Mouse (Mus musculus): Measurements from ENCODE around the gene Olfr1293-ps. TPM values are rescaled to one million over a fixed set of nuclear protein-coding genes. Genes with fewer than 3 reads are reported as not detected.

Gene Olfr1293-ps
- total and polyA plus RNA-seq, 3 experiments: 0.10 TPM; not detected in 2

DNA sequence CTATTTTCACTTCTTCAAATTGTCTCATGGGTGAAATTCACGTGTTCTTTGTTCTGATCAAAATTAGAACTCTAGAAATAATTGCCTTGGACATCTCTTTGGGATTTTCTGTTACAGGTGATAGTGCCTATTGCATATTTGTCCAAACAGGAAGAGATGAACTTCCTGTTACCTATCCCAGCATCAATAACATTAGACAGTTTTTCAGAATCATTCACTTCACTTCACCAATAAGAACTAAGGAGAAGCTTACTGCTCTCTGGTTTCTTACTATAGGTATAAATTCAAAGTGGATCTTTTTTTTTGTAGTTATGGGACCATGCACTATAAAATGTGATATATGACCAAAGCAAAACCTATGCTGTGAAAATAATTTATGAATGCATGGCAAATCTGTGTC, 15.2 kb downstream of the Olfr1293-ps start, which contains the start of gene Olfr1294:
Olfr1294 (minus strand) TSS at position 101 of the 400 bp plus-strand sequence.
- no peaks in the 10 kb centered on the region for H3K79me2 ChIP-seq (replicated peaks; ENCODE audit: control insufficient read depth, extremely low read depth, insufficient read depth, poor library complexity, severe bottlenecking)
- H3K27ac ChIP-seq (ENCODE audit: insufficient read depth, low read depth): no peak within 1 kb of the TSS
- DNase-seq (ENCODE audit: extremely low read depth): no peak
- no peak within 1 kb of the TSS for H3K4me2 ChIP-seq (ENCODE audit: insufficient read depth, low read depth, poor library complexity, severe bottlenecking)
- H3K9ac ChIP-seq (ENCODE audit: insufficient read depth, low read depth): no peak within 1 kb of the TSS
- dilution Hi-C loops (cut with MboI; ENCODE audit: extremely low pct_ligation_motif_present, extremely low pct_unique_long_range_greater_than_20kb, low sequenced_read_pairs): no loop called here
- H3K9me3 ChIP-seq (replicated peaks; ENCODE audit: low read length): peaks cover 20% of the 10 kb centered on the region
- H3K27me3 ChIP-seq (replicated peaks): no peaks in the 10 kb centered on the region
- TF ChIP-seq RAD21 (IDR thresholded peaks at IDR 0.05; ENCODE audit: low read depth, low read length) (no peak), SMC3 (IDR thresholded peaks at IDR 0.05; ENCODE audit: low read depth, low read length) (no peak), GABPA (IDR thresholded peaks at IDR 0.05; ENCODE audit: insufficient replicate concordance, low read depth, low read length) (no peak), UBTF (IDR thresholded peaks at IDR 0.05; ENCODE audit: low read depth, low read length) (no peak), MXI1 (IDR thresholded peaks at IDR 0.05; ENCODE audit: low read depth, low read length) (no peak), CHD2 (IDR thresholded peaks at IDR 0.05; ENCODE audit: low read length) (no peak)
- in situ Hi-C loops (cut with MboI; ENCODE audit: low pct_ligation_motif_present, low pct_unique_long_range_greater_than_20kb, low sequenced_read_pairs): no loop called here
- no peak within 1 kb of the TSS for H3K4me3 ChIP-seq (replicated peaks in 1 of 3; ENCODE audit: low read depth in 2 of 3, low read length in 2 of 3, poor library complexity in 1 of 3)
- no peaks in the 10 kb centered on the region for H3K36me3 ChIP-seq (replicated peaks in 1 of 2; ENCODE audit: control insufficient read depth in 1 of 2, insufficient read depth in 1 of 2, low read length in 1 of 2)
- H3K4me1 ChIP-seq (ENCODE audit: control insufficient read depth in 1 of 2, insufficient read depth in 2 of 2): no peaks in the 10 kb centered on the region

DNA sequence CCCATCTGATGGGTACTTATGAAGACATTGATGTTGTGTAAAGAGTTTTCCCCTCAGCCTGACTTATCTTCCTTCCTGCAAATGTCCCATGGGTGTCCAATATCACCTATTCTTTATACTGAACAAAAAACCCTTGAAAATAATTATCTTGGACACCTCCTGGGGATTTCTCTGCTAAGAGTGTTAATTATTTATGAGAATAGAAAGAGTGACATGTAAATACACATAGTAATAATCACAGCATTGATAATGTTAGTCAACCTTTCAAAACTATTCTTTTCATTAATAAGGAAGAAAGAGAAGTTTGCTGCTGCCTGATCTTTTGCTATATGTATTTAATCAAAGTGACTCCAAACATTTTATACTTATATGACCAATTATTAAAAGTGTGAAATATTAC, 44.6 kb downstream of the Olfr1293-ps start, which contains the start of gene Olfr1295:
Olfr1295 (minus strand) TSS at position 101 of the 400 bp plus-strand sequence.
- DNase-seq (ENCODE audit: extremely low read depth): no peak
- Histone ChIP-seq H3K36me3 (replicated peaks in 1 of 2; ENCODE audit: control insufficient read depth in 1 of 2, insufficient read depth in 1 of 2, low read length in 1 of 2) (no peaks in the 10 kb centered on the region), H3K27me3 (replicated peaks) (no peaks in the 10 kb centered on the region), H3K4me2 (ENCODE audit: insufficient read depth, low read depth, poor library complexity, severe bottlenecking) (no peak within 1 kb of the TSS), H3K4me3 (replicated peaks in 1 of 3; ENCODE audit: low read depth in 2 of 3, low read length in 2 of 3, poor library complexity in 1 of 3) (no peak within 1 kb of the TSS), H3K9ac (ENCODE audit: insufficient read depth, low read depth) (no peak within 1 kb of the TSS), H3K4me1 (ENCODE audit: control insufficient read depth in 1 of 2, insufficient read depth in 2 of 2) (no peaks in the 10 kb centered on the region), H3K79me2 (replicated peaks; ENCODE audit: control insufficient read depth, extremely low read depth, insufficient read depth, poor library complexity, severe bottlenecking) (no peaks in the 10 kb centered on the region), H3K9me3 (replicated peaks; ENCODE audit: low read length) (peaks cover 6% of the 10 kb centered on the region), H3K27ac (ENCODE audit: insufficient read depth, low read depth) (no peak within 1 kb of the TSS)
- TF ChIP-seq JUN (IDR thresholded peaks at IDR 0.05; ENCODE audit: insufficient read depth, low read depth, low read length) (no peak), MYC (IDR thresholded peaks at IDR 0.05; ENCODE audit: low read depth, low read length) (no peak), BHLHE40 (IDR thresholded peaks at IDR 0.05; ENCODE audit: low read depth, low read length) (no peak)
- in situ Hi-C loops (cut with MboI; ENCODE audit: low pct_ligation_motif_present, low pct_unique_long_range_greater_than_20kb, low sequenced_read_pairs) (no loop called here), dilution Hi-C loops (cut with MboI; ENCODE audit: extremely low pct_ligation_motif_present, extremely low pct_unique_long_range_greater_than_20kb, low sequenced_read_pairs) (no loop called here)

Other genes with a start within 250 kb of the Olfr1293-ps start
- not detected in 2 replicates for gene Olfr1278, start 235.1 kb upstream of the Olfr1293-ps start, total RNA-seq (2012; rRNA removed)
- not detected in 2 replicates for gene Olfr1278, start 235.1 kb upstream of the Olfr1293-ps start, total RNA-seq (2014; rRNA removed)
- gene Olfr1278, start 235.1 kb upstream of the Olfr1293-ps start, polyA plus RNA-seq (2012; ENCODE audit: insufficient read length, low read depth): not detected in 2 replicates
- gene Olfr1279, start 224.6 kb upstream of the Olfr1293-ps start, total RNA-seq (2012; rRNA removed): not detected in 2 replicates
- gene Olfr1279, start 224.6 kb upstream of the Olfr1293-ps start, total RNA-seq (2014; rRNA removed): not detected in 2 replicates
- not detected in 2 replicates for gene Olfr1279, start 224.6 kb upstream of the Olfr1293-ps start, polyA plus RNA-seq (2012; ENCODE audit: insufficient read length, low read depth)
- gene Olfr1280, start 211.2 kb upstream of the Olfr1293-ps start, total RNA-seq (2012; rRNA removed): not detected in 2 replicates
- not detected in 2 replicates for gene Olfr1280, start 211.2 kb upstream of the Olfr1293-ps start, total RNA-seq (2014; rRNA removed)
- not detected in 2 replicates for gene Olfr1280, start 211.2 kb upstream of the Olfr1293-ps start, polyA plus RNA-seq (2012; ENCODE audit: insufficient read length, low read depth)
- not detected in 2 replicates for gene Olfr1281, start 198.7 kb upstream of the Olfr1293-ps start, total RNA-seq (2012; rRNA removed)
- not detected in 2 replicates for gene Olfr1281, start 198.7 kb upstream of the Olfr1293-ps start, total RNA-seq (2014; rRNA removed)
- gene Olfr1281, start 198.7 kb upstream of the Olfr1293-ps start, polyA plus RNA-seq (2012; ENCODE audit: insufficient read length, low read depth): not detected in 2 replicates
- not detected in 2 replicates for gene Olfr1282, start 189.1 kb upstream of the Olfr1293-ps start, total RNA-seq (2012; rRNA removed)
- gene Olfr1282, start 189.1 kb upstream of the Olfr1293-ps start, total RNA-seq (2014; rRNA removed): not detected in 2 replicates
- not detected in 2 replicates for gene Olfr1282, start 189.1 kb upstream of the Olfr1293-ps start, polyA plus RNA-seq (2012; ENCODE audit: insufficient read length, low read depth)
- gene Olfr1283, start 158.4 kb upstream of the Olfr1293-ps start, total RNA-seq (2012; rRNA removed): not detected in 2 replicates
- not detected in 2 replicates for gene Olfr1283, start 158.4 kb upstream of the Olfr1293-ps start, total RNA-seq (2014; rRNA removed)
- gene Olfr1283, start 158.4 kb upstream of the Olfr1293-ps start, polyA plus RNA-seq (2012; ENCODE audit: insufficient read length, low read depth): not detected in 2 replicates
- gene Olfr1284, start 149.7 kb upstream of the Olfr1293-ps start, total RNA-seq (2012; rRNA removed): not detected in 2 replicates
- not detected in 2 replicates for gene Olfr1284, start 149.7 kb upstream of the Olfr1293-ps start, total RNA-seq (2014; rRNA removed)
- not detected in 2 replicates for gene Olfr1284, start 149.7 kb upstream of the Olfr1293-ps start, polyA plus RNA-seq (2012; ENCODE audit: insufficient read length, low read depth)
- gene Olfr1286, start 102.1 kb upstream of the Olfr1293-ps start, total RNA-seq (2012; rRNA removed): not detected in 2 replicates
- gene Olfr1286, start 102.1 kb upstream of the Olfr1293-ps start, total RNA-seq (2014; rRNA removed): not detected in 2 replicates
- gene Olfr1286, start 102.1 kb upstream of the Olfr1293-ps start, polyA plus RNA-seq (2012; ENCODE audit: insufficient read length, low read depth): not detected in 2 replicates
- gene Olfr1287, start 76.1 kb upstream of the Olfr1293-ps start, total RNA-seq (2012; rRNA removed): not detected in 2 replicates
- gene Olfr1287, start 76.1 kb upstream of the Olfr1293-ps start, total RNA-seq (2014; rRNA removed): not detected in 2 replicates
- not detected in 2 replicates for gene Olfr1287, start 76.1 kb upstream of the Olfr1293-ps start, polyA plus RNA-seq (2012; ENCODE audit: insufficient read length, low read depth)
- not detected in 2 replicates for gene Olfr1288, start 51.1 kb upstream of the Olfr1293-ps start, total RNA-seq (2012; rRNA removed)
- not detected in 2 replicates for gene Olfr1288, start 51.1 kb upstream of the Olfr1293-ps start, total RNA-seq (2014; rRNA removed)
- not detected in 2 replicates for gene Olfr1288, start 51.1 kb upstream of the Olfr1293-ps start, polyA plus RNA-seq (2012; ENCODE audit: insufficient read length, low read depth)
- gene Olfr1289, start 44.4 kb upstream of the Olfr1293-ps start, total RNA-seq (2012; rRNA removed): not detected in 2 replicates
- not detected in 2 replicates for gene Olfr1289, start 44.4 kb upstream of the Olfr1293-ps start, total RNA-seq (2014; rRNA removed)
- gene Olfr1289, start 44.4 kb upstream of the Olfr1293-ps start, polyA plus RNA-seq (2012; ENCODE audit: insufficient read length, low read depth): not detected in 2 replicates
- gene Olfr1290, start 31.4 kb upstream of the Olfr1293-ps start, total RNA-seq (2012; rRNA removed): not detected in 2 replicates
- gene Olfr1290, start 31.4 kb upstream of the Olfr1293-ps start, total RNA-seq (2014; rRNA removed): not detected in 2 replicates
- not detected in 2 replicates for gene Olfr1290, start 31.4 kb upstream of the Olfr1293-ps start, polyA plus RNA-seq (2012; ENCODE audit: insufficient read length, low read depth)
- not detected in 2 replicates for gene Olfr1291-ps1, start 28.0 kb upstream of the Olfr1293-ps start, total RNA-seq (2012; rRNA removed)
- gene Olfr1291-ps1, start 28.0 kb upstream of the Olfr1293-ps start, total RNA-seq (2014; rRNA removed): not detected in 2 replicates
- not detected in 2 replicates for gene Olfr1291-ps1, start 28.0 kb upstream of the Olfr1293-ps start, polyA plus RNA-seq (2012; ENCODE audit: insufficient read length, low read depth)
- gene Olfr1294, start 15.1 kb downstream of the Olfr1293-ps start, total RNA-seq (2012; rRNA removed): not detected in 2 replicates
- not detected in 2 replicates for gene Olfr1294, start 15.1 kb downstream of the Olfr1293-ps start, total RNA-seq (2014; rRNA removed)
- gene Olfr1294, start 15.1 kb downstream of the Olfr1293-ps start, polyA plus RNA-seq (2012; ENCODE audit: insufficient read length, low read depth): not detected in 2 replicates
- not detected in 2 replicates for gene Olfr1295, start 44.5 kb downstream of the Olfr1293-ps start, total RNA-seq (2012; rRNA removed)
- gene Olfr1295, start 44.5 kb downstream of the Olfr1293-ps start, total RNA-seq (2014; rRNA removed): not detected in 2 replicates
- gene Olfr1295, start 44.5 kb downstream of the Olfr1293-ps start, polyA plus RNA-seq (2012; ENCODE audit: insufficient read length, low read depth): not detected in 2 replicates
- gene Olfr1297, start 101.3 kb downstream of the Olfr1293-ps start, total RNA-seq (2012; rRNA removed): not detected in 2 replicates
- not detected in 2 replicates for gene Olfr1297, start 101.3 kb downstream of the Olfr1293-ps start, total RNA-seq (2014; rRNA removed)
- gene Olfr1297, start 101.3 kb downstream of the Olfr1293-ps start, polyA plus RNA-seq (2012; ENCODE audit: insufficient read length, low read depth): not detected in 2 replicates
- gene Olfr1298, start 124.0 kb downstream of the Olfr1293-ps start, total RNA-seq (2012; rRNA removed): not detected in 2 replicates
- gene Olfr1298, start 124.0 kb downstream of the Olfr1293-ps start, total RNA-seq (2014; rRNA removed): not detected in 2 replicates
- not detected in 2 replicates for gene Olfr1298, start 124.0 kb downstream of the Olfr1293-ps start, polyA plus RNA-seq (2012; ENCODE audit: insufficient read length, low read depth)
- not detected in 2 replicates for gene Olfr1299, start 136.2 kb downstream of the Olfr1293-ps start, total RNA-seq (2012; rRNA removed)
- not detected in 2 replicates for gene Olfr1299, start 136.2 kb downstream of the Olfr1293-ps start, total RNA-seq (2014; rRNA removed)
- gene Olfr1299, start 136.2 kb downstream of the Olfr1293-ps start, polyA plus RNA-seq (2012; ENCODE audit: insufficient read length, low read depth): not detected in 2 replicates
- not detected in 2 replicates for gene Olfr1301, start 225.8 kb downstream of the Olfr1293-ps start, total RNA-seq (2012; rRNA removed)
- not detected in 2 replicates for gene Olfr1301, start 225.8 kb downstream of the Olfr1293-ps start, total RNA-seq (2014; rRNA removed)
- not detected in 2 replicates for gene Olfr1301, start 225.8 kb downstream of the Olfr1293-ps start, polyA plus RNA-seq (2012; ENCODE audit: insufficient read length, low read depth)